Mouse (Mus musculus) midbrain, embryonic 10.5 days (tissue): ENCODE data around the gene Dot1l. TPM values are rescaled to one million over a fixed set of nuclear protein-coding genes. Genes with fewer than 3 reads are reported as not detected.

Experiments used
- DNase-seq: peaks from one replicate; pipeline ENCODE4 v3.0.0-alpha.2; 2017; ENCODE audit warnings: low spot score
- H3K27ac ChIP-seq: fragments of 300-500 bp; sonication (generic); replicated peaks from 2 replicates; pipeline ENCODE4 v1.5.1; 2016; ENCODE audit warnings: mild to moderate bottlenecking
- H3K27me3 ChIP-seq: fragments of 300-500 bp; sonication (generic); 2 replicates; pipeline ENCODE4 v1.6.1; 2016; ENCODE audit warnings: low read depth, mild to moderate bottlenecking; ENCODE audit not compliant: poor library complexity, severe bottlenecking
- H3K36me3 ChIP-seq: fragments of 300-500 bp; sonication (generic); 2 replicates; pipeline ENCODE4 v1.6.1; 2016; ENCODE audit warnings: mild to moderate bottlenecking, moderate library complexity
- H3K4me1 ChIP-seq: fragments of 300-500 bp; sonication (generic); 2 replicates; pipeline ENCODE4 v1.6.1; 2016
- H3K4me3 ChIP-seq: fragments of 300-500 bp; sonication (generic); 2 replicates; pipeline ENCODE4 v1.5.1; 2016; ENCODE audit warnings: mild to moderate bottlenecking, moderate library complexity
- H3K9me3 ChIP-seq: fragments of 300-500 bp; sonication (generic); replicated peaks from 2 replicates; pipeline ENCODE4 v1.6.1; 2016; ENCODE audit warnings: mild to moderate bottlenecking
- WGBS: fragments of 180-500 bp; shearing (Covaris S2); methylation state at CpG from one replicate; pipeline ENCODE4 v1.1.7; 2016; 5-methylcytosine and 5-hydroxymethylcytosine counted together
- polyA plus RNA-seq: library from polyadenylated mRNA; unstranded; fragments of >200 nt; fragmentation: Nextera tagmentation; extraction: Ambion mirVana; gene quantifications from 2 replicates; pipeline ENCODE4 v1.2.1, GENCODE M21; 2016

Gene Dot1l
- polyA plus RNA-seq, 1 experiment from 2014 or later: 19.8 TPM

DNA sequence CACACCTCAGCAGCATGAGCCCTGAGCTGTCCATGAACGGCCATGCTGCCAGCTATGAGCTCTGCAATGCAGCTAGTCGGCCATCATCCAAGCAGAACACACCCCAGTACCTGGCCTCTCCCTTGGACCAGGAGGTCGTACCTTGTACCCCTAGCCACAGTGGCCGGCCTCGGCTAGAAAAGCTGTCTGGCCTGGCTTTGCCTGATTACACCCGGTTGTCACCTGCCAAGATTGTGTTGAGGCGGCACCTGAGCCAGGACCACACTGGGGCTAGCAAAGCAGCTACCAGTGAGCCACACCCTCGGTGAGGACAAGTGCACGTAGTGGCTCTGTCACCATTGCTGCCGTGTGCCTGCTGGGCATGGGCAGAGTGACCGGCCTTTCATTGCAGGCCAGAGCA is 31.0 kb downstream of the Dot1l start:
- H3K27me3 ChIP-seq: no peaks in the 10 kb centered on the region
- H3K36me3 ChIP-seq: peaks cover 100% of the 10 kb centered on the region
- H3K27ac ChIP-seq: no peak overlapping the region
- no peak for DNase-seq
- WGBS: 94% methylated on average over 11 of the region's 11 CpGs
- H3K4me1 ChIP-seq: no peaks in the 10 kb centered on the region
- H3K9me3 ChIP-seq: no peaks in the 10 kb centered on the region
- H3K4me3 ChIP-seq: 0 out of 2 replicates have a peak overlapping the region, but pooled peaks have one; percentile 1

DNA sequence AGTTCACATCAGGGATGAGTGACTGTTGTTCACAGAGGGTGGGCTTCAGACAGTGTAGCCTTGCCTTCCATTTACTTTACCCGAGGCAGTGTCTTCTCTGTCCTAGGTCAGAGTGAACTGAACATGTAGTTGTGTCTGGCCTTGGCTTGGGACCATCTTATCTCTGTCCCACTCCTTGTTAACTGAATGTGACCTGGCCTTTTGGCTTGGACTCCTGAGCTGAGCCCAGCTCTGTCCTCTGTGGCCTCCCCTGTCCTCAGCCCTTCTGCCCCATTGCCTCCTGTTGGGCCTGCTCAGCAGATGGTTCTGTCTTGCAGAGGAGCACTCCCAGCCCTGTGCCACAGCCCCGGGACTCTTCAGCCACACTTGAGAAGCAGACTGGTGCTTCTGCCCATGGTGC is 32.5 kb downstream of the Dot1l start:
- 94% methylated on average over 2 of the region's 2 CpGs for WGBS
- Histone ChIP-seq H3K36me3 (peaks cover 100% of the 10 kb centered on the region), H3K4me3 (no peak overlapping the region), H3K9me3 (no peaks in the 10 kb centered on the region), H3K27ac (no peak overlapping the region), H3K27me3 (no peaks in the 10 kb centered on the region), H3K4me1 (no peaks in the 10 kb centered on the region)
- DNase-seq: no peak

DNA sequence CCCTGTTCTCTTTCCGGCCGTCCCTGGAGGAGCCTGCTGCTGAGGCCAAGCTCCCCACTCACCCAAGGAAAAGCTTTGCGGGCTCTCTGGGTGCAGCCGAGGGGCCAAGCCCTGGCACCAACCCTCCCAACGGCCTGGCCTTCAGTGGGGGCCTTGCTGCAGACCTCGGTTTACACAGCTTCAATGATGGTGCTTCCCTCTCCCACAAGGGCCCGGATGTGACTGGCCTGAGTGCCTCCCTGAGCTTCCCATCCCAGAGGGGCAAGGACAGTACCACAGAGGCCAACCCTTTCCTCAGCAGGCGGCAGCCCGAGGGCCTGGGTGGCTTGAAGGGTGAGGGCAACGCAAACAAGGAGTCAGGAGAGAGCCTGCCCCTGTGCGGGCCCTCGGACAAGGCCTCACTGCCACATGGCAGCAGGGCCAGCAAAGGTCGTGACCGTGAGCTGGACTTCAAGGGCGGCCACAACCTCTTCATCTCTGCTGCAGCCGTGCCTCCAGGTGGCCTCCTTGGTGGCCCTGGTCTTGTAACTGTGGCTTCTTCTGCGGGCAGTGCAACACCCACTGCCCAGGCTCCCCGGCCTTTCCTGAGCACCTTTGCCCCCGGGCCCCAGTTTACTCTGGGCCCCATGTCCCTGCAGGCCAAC is 35.9 kb downstream of the Dot1l start:
- H3K9me3 ChIP-seq: no peaks in the 10 kb centered on the region
- peaks cover 7% of the 10 kb centered on the region; the same call in 1 of the 2 replicates for H3K4me1 ChIP-seq
- DNase-seq: no peak
- 89% methylated on average over 19 of the region's 19 CpGs for WGBS
- no peaks in the 10 kb centered on the region for H3K27me3 ChIP-seq
- peak overlapping the region; percentile 27; the same call in 1 of the 2 replicates for H3K4me3 ChIP-seq
- peaks cover 100% of the 10 kb centered on the region for H3K36me3 ChIP-seq
- H3K27ac ChIP-seq: no peak overlapping the region; the same call in 1 of the 2 replicates

DNA sequence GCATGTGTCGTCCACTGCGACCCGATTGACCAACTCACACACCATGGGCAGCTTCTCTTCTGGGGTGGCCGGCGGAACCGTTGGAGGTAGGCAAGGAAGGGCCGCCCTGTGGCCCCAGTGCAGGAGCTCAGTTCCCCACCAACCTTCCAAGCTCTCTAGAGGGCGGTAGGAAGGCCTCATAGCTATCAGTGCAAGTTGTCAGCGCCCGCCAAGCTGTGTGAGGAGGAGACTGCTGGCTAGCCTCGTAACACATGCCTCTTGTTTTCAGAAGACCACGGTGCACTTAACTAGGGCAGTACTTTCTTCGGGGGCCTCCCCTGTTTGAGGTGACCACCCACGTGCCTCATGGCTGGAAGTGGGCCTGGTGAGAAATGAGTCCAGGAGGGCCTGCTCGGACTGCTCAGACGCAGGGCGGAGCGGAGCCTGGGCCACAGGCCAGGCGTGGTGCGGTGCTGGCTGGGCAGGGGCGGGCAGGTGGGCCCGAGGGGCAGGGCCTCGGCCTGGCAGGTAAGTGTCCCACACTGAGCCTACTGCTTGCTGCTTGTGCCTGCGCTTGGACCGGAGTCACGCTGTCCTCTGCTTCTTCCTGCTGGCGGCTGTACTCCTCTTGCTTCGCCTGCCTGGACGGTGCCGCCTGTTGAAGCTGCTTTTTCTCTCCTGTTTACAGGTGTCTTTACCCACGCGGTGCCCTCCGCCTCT is 36.6 kb downstream of the Dot1l start:
- peak overlapping the region; percentile 27; the same call in 1 of the 2 replicates for H3K4me3 ChIP-seq
- DNase-seq: no peak
- peaks cover 100% of the 10 kb centered on the region for H3K36me3 ChIP-seq
- H3K27ac ChIP-seq: no peak overlapping the region; the same call in 1 of the 2 replicates
- WGBS: 85% methylated on average over 33 of the region's 33 CpGs
- H3K4me1 ChIP-seq: peaks cover 15% of the 10 kb centered on the region
- H3K9me3 ChIP-seq: no peaks in the 10 kb centered on the region
- no peaks in the 10 kb centered on the region for H3K27me3 ChIP-seq

DNA sequence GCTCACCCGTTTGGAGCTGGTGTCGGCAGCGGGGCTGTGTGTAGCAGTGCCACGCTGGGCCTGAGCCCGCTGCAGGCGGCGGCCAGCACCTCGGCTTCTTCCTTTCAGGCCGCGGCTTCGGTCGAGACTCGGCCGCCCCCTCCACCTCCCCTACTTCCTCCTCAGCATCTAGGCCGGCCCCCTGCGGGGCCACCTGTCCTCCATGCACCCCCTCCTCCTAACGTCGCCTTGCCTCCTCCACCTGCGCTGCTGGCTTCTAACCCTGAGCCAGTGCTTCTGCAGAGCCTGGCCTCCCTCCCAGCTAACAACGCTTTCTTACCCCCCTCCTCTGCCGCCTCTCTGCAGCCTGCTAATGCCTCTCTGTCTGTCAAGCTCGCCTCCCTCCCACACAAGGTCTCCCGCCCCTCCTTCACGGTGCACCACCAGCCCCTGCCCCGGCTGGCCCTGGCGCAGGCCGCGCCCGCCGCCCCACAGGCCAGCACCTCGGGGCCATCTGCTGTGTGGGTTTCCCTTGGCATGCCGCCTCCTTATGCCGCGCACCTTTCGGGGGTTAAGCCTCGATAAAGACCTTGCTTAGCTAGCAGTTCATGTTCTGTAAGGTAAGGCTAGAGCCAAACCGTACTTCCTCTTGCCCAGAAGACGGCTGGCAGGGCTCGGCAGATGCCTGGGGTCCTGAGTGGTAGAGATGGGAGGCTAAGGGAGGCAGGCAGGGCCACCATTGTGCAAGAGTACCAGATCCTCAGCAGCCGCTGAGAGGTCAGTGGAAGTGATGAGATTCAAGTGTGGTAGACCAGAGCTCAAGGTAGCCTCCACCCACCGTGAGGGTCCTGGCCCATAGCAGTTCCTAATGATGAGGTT is 37.4 kb downstream of the Dot1l start:
- no peak for DNase-seq
- H3K9me3 ChIP-seq: no peaks in the 10 kb centered on the region
- 0 out of 2 replicates have a peak overlapping the region, but pooled peaks have one; percentile 4 for H3K4me3 ChIP-seq
- H3K27ac ChIP-seq: 0 out of 2 replicates have a peak overlapping the region, but pooled peaks have one; percentile 23
- 78% methylated on average over 41 of the region's 41 CpGs for WGBS
- H3K36me3 ChIP-seq: peaks cover 93% of the 10 kb centered on the region
- H3K4me1 ChIP-seq: peaks cover 22% of the 10 kb centered on the region
- H3K27me3 ChIP-seq: no peaks in the 10 kb centered on the region

DNA sequence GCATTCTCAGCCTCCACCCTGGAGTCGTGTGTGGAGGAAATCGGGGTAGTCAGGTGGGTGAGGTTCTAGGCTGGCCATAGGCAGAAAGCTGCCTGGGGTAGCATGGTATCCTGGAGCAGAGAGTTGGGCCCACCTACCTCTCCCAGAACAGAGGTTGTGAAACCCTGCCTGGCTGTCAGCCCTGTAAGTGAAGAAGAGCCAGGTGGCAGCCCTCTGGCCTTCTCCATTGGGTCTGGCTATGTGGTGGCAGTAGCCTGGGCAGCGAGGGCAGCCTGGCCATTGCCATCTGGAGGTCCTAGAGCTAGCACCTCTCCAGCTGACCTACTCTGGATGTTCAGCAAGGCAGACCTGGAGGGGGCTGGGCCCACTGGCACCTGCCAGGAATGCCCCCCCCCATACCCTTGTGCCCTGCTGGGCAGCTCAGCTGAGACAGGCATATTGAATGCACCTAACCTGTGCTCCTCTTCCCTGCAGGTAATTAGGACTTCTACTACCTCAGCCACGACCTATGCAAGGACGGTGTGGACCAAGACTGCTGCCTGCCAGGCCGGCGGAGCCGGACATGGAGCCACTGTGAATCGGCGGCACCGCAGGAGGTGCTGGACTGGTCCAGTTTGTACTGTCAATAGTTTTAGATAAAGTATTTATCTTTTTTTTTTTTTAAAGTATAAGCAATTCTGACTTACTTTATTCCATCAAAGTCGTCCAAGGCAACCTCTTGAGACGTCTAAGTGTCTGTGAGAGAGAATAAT is 38.2 kb downstream of the Dot1l start:
- Histone ChIP-seq H3K36me3 (peaks cover 85% of the 10 kb centered on the region), H3K4me1 (peaks cover 23% of the 10 kb centered on the region), H3K27me3 (no peaks in the 10 kb centered on the region), H3K4me3 (no peak overlapping the region), H3K9me3 (no peaks in the 10 kb centered on the region), H3K27ac (no peak overlapping the region)
- DNase-seq: no peak
- 89% methylated on average over 13 of the region's 13 CpGs for WGBS

DNA sequence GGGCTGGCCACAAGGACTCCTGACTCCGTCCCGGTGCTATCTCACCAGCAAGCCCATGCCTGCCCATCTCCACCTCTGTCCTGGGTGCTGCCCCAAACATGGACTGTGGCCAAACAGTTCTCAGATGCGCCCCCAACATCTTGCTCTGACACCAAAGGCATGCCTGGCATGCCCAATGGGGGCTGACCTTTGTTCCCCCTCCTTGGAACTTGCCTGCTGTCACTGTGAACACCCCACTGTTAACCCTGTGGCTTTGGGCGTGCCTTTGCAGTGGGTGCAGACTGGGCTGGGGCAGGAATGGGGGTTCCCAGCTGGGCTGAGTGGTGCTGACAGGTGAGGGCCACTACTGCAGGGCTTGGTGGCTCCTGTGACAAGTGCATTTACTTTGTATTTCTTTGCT is 38.8 kb downstream of the Dot1l start:
- 85% methylated on average over 4 of the region's 4 CpGs for WGBS
- Histone ChIP-seq H3K36me3 (peaks cover 79% of the 10 kb centered on the region), H3K27ac (no peak overlapping the region), H3K4me1 (peaks cover 23% of the 10 kb centered on the region), H3K27me3 (no peaks in the 10 kb centered on the region), H3K9me3 (no peaks in the 10 kb centered on the region), H3K4me3 (no peak overlapping the region)
- DNase-seq: no peak

DNA sequence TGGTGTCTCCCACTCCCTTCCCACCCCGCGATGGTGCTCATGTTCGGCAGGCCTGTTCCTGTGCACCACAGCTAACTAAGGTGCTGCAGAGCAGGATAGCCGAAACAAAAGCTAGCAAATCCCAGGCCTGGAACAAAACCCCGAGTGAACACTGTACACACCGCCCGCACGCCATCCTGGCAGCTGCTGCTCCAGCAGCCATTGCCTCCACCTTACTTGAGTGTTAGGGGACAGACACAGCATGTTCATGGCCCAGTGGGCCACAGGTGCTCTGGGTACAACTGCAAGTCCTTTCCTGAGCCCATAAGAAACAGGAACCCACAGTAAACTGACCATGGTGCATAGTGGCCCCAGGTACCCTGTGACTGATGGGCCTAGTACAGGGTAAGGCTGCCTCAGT is 39.7 kb downstream of the Dot1l start:
- Histone ChIP-seq H3K27ac (no peak overlapping the region), H3K9me3 (no peaks in the 10 kb centered on the region), H3K27me3 (no peaks in the 10 kb centered on the region), H3K36me3 (peaks cover 69% of the 10 kb centered on the region), H3K4me1 (peaks cover 30% of the 10 kb centered on the region), H3K4me3 (0 out of 2 replicates have a peak overlapping the region, but pooled peaks have one; percentile 11)
- no peak for DNase-seq
- WGBS: 88% methylated on average over 8 of the region's 8 CpGs

DNA sequence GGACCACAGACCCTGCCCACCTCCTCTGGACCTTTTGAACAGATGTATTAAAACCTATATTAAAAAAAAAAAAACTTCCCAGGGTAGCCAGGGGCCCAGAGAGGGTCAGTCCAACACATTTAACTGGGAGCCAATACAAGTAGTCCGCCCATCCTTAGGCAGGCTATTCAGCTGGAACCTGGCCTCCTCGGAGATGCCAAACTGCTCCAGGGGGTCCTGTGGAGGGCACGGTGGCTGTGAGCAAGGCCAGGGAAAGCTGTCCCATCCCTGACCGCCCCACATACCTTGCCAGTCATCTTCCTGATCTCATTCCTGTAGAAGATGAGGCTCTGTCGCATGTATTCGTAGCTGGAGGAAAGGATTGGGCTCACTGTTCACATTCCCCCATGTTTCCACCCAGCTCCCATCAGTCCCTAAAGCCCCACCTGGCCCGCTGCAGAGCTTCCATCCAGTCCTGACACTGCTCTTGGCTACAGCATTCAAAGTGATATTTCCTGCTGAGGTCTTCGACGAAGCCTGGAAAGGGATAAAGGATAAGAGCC is 41.4 kb downstream of the Dot1l start:
- WGBS: 89% methylated on average over 9 of the region's 9 CpGs
- H3K27ac ChIP-seq: no peak overlapping the region
- H3K4me1 ChIP-seq: peaks cover 43% of the 10 kb centered on the region
- no peaks in the 10 kb centered on the region for H3K27me3 ChIP-seq
- no peaks in the 10 kb centered on the region for H3K9me3 ChIP-seq
- H3K4me3 ChIP-seq: peak overlapping the region; percentile 97
- DNase-seq: no peak
- peaks cover 69% of the 10 kb centered on the region for H3K36me3 ChIP-seq

DNA sequence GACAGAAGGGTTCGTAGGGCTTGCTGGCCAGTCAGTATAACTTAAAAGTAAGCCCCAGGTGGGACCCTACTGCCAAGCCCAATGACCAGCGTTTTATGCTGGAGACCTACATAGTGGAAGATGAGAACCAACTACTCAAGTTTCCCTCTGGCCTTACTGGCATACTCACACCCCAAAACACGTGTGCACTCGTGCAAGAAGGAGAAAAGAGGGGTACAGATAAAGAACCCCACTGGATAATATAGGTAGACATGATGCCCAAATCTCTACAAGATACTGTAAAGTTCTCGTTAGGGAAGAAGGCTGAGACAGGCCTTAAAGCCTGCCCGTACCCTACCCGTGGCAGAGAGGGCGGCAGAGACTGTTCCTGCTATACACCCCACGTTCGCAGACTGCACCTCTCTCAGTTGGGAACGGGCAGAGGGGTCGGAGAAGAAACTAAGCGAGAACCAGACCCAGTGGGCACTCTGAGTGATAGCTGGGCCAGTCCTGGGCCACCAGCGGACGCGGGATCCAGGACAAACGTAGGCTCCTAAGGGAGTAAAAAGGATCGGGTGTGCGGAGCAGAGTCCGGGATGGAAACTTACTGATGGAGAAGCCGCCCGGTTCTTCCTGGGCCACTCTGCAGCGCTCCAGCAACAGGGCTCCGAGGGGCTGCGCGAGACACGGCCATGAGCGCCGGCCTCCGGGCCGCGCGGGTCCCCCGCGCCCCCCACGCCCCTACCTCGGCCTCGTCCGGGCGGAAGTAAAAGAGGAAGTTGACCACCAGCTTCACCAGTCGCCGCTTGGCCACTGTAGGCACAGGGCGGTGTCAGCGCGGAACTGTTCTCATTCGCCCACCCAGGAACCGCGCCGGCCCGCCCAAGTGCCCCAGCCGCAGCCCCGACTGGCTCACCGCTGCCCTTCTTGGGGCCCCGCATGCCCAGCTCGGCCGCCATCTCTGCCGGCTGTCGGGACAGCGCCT is 42.5 kb downstream of the Dot1l start:
- Histone ChIP-seq H3K4me3 (peak overlapping the region; percentile 97), H3K4me1 (peaks cover 43% of the 10 kb centered on the region), H3K27me3 (no peaks in the 10 kb centered on the region), H3K9me3 (no peaks in the 10 kb centered on the region), H3K36me3 (peaks cover 69% of the 10 kb centered on the region), H3K27ac (peak overlapping the region; percentile 99)
- no peak for DNase-seq
- 4% methylated on average over 59 of the region's 59 CpGs for whole genome bisulfite sequencing
